Mouse (Mus musculus): ENCODE results near the gene Scamp4.

The Scamp4 gene

GRCm38 (mm10) chr10:80653156-80653720, 50.6 kb downstream of the Scamp4 start:
- DNase-seq (ENCODE audit: low read depth): no peak

DNA sequence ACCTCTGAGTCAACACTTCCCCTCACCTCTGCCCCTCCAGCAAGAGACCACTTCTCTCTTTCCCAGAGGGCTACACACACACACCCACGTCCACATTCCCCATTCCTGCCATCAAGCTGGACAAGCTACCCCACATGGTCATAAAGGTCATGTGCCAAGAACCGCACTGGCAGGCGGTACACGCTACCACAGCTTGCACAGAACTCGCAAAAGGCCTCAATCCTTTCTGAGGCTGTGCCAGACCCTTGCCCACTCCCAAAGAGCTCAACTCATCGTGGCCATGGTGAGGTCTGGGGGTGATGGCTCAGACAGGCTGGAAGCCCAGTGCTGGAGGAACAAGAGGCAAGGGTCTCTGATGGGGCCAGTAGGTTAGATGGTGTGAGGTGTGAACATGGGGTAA, 52.2 kb downstream of the Scamp4 start:
- DNase-seq (ENCODE audit: low read depth): no peak

DNA sequence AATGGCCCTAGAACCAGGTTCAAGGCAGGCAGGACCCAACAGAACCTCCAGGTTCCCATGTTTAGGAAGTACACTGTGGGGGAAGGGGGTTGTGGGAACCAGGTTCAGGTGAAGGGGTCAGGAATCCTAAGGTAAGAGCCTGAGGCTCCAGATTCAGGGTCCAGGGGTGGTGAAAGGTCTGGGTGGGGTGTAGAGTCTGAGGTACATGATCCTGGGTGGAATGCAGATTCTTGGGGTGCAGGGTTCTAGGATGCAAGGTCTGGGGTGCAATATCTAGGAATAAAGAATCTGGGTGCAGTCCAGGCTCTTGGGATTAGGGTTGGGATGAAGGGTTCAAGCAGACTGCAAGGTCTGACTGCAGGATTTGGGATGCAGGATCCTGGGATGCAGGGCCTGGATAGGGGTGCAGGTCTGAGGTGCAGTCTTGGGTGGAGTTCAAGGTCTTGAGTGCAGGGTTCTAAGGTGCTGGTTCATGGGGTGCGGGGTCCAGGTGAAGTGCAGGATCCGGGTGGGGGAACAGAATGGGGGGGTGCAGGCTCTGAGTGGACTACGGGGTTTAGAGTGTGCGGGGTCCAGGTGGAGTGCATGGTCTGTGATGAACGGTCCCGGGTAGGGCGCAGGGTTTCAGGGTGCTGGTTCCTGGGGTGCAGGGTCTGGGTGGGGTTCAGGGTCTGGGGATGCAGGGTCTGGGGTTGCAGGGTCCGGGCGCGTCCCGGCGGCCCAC, 52.9 kb downstream of the Scamp4 start:
- DNase-seq (ENCODE audit: low read depth): peak; percentile 27

GRCm38 (mm10) chr10:80656130-80656862, 53.6 kb downstream of the Scamp4 start:
- DNase-seq (ENCODE audit: low read depth): peak; percentile 96

DNA sequence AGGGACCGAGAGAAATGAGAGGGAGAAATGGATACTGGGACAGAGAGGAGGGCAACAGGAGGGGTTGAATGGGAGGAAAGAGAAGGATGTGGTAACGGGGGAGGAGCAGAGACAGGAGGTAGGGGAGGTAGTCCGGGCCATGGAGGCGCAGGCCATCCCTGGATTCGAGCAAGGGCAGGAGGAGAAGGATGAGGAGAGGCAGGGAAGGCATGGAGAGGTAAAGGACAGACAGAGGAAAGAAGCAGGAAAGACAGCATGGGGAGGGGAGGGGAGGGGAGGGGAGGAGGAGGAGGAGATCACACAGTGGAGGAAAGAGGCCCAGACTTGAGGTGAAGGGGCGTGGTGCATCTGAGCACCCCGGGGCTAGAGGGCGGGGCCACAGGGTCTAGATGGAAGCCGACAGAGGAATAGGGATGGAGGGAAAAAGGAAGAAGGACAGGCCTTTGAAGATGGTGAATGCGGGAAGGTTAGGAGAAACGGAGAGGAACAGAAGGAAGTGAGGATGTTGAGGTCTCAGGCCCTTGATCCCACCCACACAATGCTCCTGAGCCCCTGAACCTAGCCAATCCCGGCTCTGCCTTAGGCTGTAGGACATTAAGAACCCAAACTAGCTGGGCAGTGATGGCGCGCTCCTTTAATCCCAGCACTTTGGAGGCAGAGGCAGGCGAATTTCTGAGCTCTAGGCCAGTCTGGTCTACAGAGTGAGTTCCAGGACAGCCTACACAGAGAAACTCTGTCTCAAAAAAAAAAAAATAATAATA, 54.4 kb downstream of the Scamp4 start, which contains the start of gene Btbd2:
Gene Btbd2 (minus strand): TSS at position 209 of the 761 bp plus-strand sequence.
- DNase-seq (ENCODE audit: low read depth): peak; percentile 41

DNA sequence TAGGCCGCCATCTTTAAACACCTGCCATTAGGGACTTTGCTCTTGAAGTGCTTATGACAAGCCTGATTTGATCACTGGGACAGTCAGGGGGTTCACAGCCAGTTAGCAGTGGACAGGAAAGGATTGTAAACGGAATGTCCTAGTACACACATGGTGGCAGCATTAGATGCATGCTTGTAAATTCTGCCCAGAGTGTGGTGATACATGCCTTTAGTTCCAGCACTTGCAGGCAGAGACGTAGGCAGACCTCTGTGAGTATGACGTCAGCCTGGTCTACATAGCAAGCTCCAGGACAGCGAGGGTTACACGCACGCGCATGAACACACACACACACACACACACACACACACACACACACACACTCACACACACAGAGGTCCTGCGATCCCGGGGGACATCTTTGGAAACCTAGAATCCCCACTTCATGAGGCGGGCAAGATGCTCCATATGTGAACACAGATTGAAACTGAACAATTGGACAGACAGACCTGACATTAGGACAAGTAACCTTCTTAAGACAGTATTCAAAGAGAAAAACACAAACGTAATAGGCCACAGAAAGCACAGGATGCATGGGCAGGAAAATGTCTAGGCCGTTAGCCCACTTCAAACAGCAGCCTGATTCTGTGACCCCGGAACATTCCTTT, 55.6 kb downstream of the Scamp4 start:
- DNase-seq (ENCODE audit: low read depth): peak; percentile 89

DNA sequence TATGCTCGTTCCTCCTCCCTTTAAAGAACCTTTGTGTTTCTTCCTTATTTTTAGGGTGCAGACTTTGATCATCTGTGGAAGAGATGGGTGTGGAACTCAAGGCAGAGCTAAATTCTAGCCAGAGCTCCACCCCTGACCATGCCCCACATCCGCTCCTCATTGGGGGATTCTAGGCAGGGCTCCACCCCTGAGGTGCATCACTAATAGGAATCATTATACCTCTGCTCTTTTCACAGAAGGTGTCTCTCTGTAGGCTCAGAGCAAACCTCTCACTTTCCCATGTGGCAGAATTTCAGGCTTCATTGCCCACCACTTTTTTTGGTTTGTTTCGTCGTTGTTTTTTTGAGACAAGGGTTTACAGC, 56.1 kb downstream of the Scamp4 start:
- DNase-seq (ENCODE audit: low read depth): no peak

- peak; percentile 83 for DNase-seq (ENCODE audit: low read depth)
Measured at GRCm38 (mm10) chr10:80659213-80659612, 56.5 kb downstream of the Scamp4 start.

DNA sequence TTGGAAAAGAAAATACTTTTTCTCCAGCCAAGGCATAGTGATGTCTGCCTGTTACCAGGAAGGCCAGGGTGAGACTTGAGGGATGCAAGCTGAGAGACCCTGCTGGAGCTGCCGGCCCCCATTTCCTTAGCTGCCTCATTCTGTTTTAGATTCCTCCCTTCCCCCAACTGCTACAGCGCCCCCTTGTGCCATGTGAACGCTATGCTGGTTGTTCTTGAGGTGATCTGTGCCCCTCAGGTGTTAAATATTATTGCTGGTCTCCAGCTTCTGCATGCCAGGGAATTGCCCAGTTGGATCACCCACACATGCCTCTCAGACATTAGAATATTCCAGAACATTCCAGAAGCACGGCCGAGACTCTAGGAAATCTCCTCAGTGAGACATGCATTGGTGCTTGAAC, 58.5 kb downstream of the Scamp4 start:
- DNase-seq (ENCODE audit: low read depth): peak; percentile 85

DNA sequence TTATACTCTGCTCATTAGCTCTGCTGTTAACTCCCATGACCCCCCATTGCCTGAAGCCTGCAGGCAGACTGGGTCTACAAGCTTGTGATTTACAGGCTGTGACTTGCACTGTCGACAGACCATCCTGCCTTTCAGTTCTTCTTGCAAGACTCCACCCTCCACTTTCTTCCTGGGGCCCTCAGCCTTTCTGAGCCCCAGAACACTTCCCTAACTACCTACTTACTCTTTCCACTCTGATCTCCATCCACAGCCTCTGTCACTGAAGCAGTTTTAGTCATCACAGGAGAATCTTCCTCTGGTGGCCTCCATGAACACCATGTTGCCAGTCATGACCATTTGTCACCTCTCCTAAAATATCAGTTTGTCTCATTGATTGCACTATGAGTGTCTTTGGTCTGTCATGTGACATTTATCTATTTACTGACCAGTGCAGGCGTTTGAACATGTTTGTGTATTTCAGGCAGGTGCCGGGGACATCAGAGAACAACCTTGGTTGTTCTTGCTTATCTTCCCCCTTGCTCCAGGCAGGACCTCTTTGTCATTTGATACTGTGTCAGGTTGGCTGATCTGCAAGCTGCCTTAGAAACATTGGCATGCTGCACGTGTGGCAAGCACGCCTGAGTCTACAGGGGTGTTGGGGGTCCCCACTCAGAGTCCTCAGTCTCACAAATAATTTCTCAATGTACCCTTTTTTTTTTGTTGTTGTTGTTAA, 61.0 kb downstream of the Scamp4 start:
- DNase-seq (ENCODE audit: low read depth): peak; percentile 58

GRCm38 (mm10) chr10:80664197-80665015, 61.7 kb downstream of the Scamp4 start:
- peak; percentile 65 for DNase-seq (ENCODE audit: low read depth)

- no peak for DNase-seq (ENCODE audit: low read depth)
Measured at GRCm38 (mm10) chr10:80665016-80665380, 62.3 kb downstream of the Scamp4 start.
